Mouse (Mus musculus) MEL (cell line): ENCODE measurements around the gene Ldah. TPM values are rescaled to one million over a fixed set of nuclear protein-coding genes. Genes with fewer than 3 reads are reported as not detected.

Experiments used
- DNase-seq: peaks from one replicate; pipeline ENCODE4 v3.0.0; 2011; ENCODE audit warnings: low read depth, low spot score
- H3K27ac ChIP-seq: 2 replicates; pipeline ENCODE4 v1.5.1; 2012; ENCODE audit warnings: low read depth, mild to moderate bottlenecking, control low read depth, low read length, moderate library complexity; ENCODE audit not compliant: control insufficient read depth
- H3K27me3 ChIP-seq, 2 experiments: fragments of 150-350 bp in 1 of 2; sonication (generic) in 1 of 2; 2 replicates each; pipeline ENCODE4 v1.6.1; 2012; ENCODE audit warnings: low read length in 2 of 2, mild to moderate bottlenecking in 2 of 2, improper control_type of control experiment in 1 of 2, moderate library complexity in 1 of 2; ENCODE audit not compliant: insufficient read depth in 2 of 2, control insufficient read depth in 1 of 2
- H3K36me3 ChIP-seq, 2 experiments: 2 replicates each; pipeline ENCODE4 v1.6.1; 2012 to 2014; ENCODE audit warnings: low read length in 2 of 2, improper control_type of control experiment in 1 of 2, inconsistent platforms in 1 of 2, mild to moderate bottlenecking in 1 of 2; ENCODE audit not compliant: insufficient read depth in 2 of 2, control insufficient read depth in 1 of 2
- H3K4me1 ChIP-seq, 2 experiments: fragments of 150-350 bp in 1 of 2; sonication (generic) in 1 of 2; 2 replicates each; pipeline ENCODE4 v1.6.1; 2012; ENCODE audit warnings: low read length in 2 of 2, improper control_type of control experiment in 1 of 2, mild to moderate bottlenecking in 1 of 2; ENCODE audit not compliant: insufficient read depth in 2 of 2, control insufficient read depth in 1 of 2
- H3K4me3 ChIP-seq, 2 experiments: fragments of 150-350 bp in 1 of 2; sonication (generic) in 1 of 2; 2 replicates each; pipeline ENCODE4 v1.5.1; 2012; ENCODE audit warnings: low read depth in 2 of 2, low read length in 2 of 2, mild to moderate bottlenecking in 2 of 2, moderate library complexity in 2 of 2, control low read depth in 1 of 2, improper control_type of control experiment in 1 of 2; ENCODE audit not compliant: control insufficient read depth in 1 of 2, insufficient read depth in 1 of 2
- H3K79me2 ChIP-seq: 2 replicates; pipeline ENCODE4 v1.6.1; 2012; ENCODE audit warnings: mild to moderate bottlenecking, low read length, moderate library complexity; ENCODE audit not compliant: control insufficient read depth, poor library complexity, insufficient read depth
- H3K9ac ChIP-seq: 2 replicates; pipeline ENCODE4 v1.6.1; 2012; ENCODE audit warnings: low read depth, mild to moderate bottlenecking, control low read depth, low read length, moderate library complexity; ENCODE audit not compliant: control insufficient read depth, poor library complexity, severe bottlenecking
- H3K9me3 ChIP-seq: fragments of 150-350 bp; sonication (generic); replicated peaks from 2 replicates; pipeline ENCODE4 v1.6.1; 2012; ENCODE audit warnings: mild to moderate bottlenecking, low read length, improper control_type of control experiment, moderate library complexity; ENCODE audit not compliant: insufficient read depth
- CHD1 ChIP-seq: IDR thresholded peaks from 2 replicates; pipeline ENCODE4 v1.6.1; 2012; ENCODE audit warnings: low read depth, mild to moderate bottlenecking, inconsistent platforms, low read length, improper control_type of control experiment
- CTCF ChIP-seq, 3 experiments: IDR thresholded peaks in 2 of 3; conservative IDR thresholded peaks in 1 of 3; 2 replicates each; pipeline ENCODE4 v1.5.1; 2011 to 2012; ENCODE audit warnings: low read length in 3 of 3, low read depth in 2 of 3, mild to moderate bottlenecking in 2 of 3, improper control_type of control experiment in 1 of 3, inconsistent platforms in 1 of 3, mixed read lengths in 1 of 3, moderate library complexity in 1 of 3; ENCODE audit not compliant: control insufficient read depth in 1 of 3, insufficient read depth in 1 of 3, poor library complexity in 1 of 3, severe bottlenecking in 1 of 3
- E2F4 ChIP-seq: IDR thresholded peaks from 2 replicates; pipeline ENCODE4 v1.6.1; 2011; ENCODE audit warnings: low read depth, low read length, improper control_type of control experiment, borderline replicate concordance
- EP300 ChIP-seq, 2 experiments: IDR thresholded peaks; 2 replicates each; pipeline ENCODE4 v1.6.1; 2011; ENCODE audit warnings: improper control_type of control experiment in 2 of 2, low read length in 2 of 2, low read depth in 1 of 2, mild to moderate bottlenecking in 1 of 2
- GABPA ChIP-seq: IDR thresholded peaks from 2 replicates; pipeline ENCODE4 v1.6.1; 2012; ENCODE audit warnings: low read depth, mild to moderate bottlenecking, inconsistent platforms, low read length, improper control_type of control experiment, moderate library complexity
- HCFC1 ChIP-seq: IDR thresholded peaks from 2 replicates; pipeline ENCODE4 v1.6.1; 2012; ENCODE audit warnings: low read depth, mild to moderate bottlenecking, inconsistent platforms, low read length, improper control_type of control experiment, moderate library complexity
- MAX ChIP-seq: IDR thresholded peaks from 2 replicates; pipeline ENCODE4 v1.6.1; 2011; ENCODE audit warnings: low read length, improper control_type of control experiment
- POLR2AphosphoS2 ChIP-seq: IDR thresholded peaks from 2 replicates; pipeline ENCODE4 v1.6.1; 2011; ENCODE audit warnings: low read length, improper control_type of control experiment
- RAD21 ChIP-seq: IDR thresholded peaks from 2 replicates; pipeline ENCODE4 v1.6.1; 2011; ENCODE audit warnings: mild to moderate bottlenecking, low read depth, low read length, improper control_type of control experiment
- RCOR1 ChIP-seq: IDR thresholded peaks from 2 replicates; pipeline ENCODE4 v1.6.1; 2012; ENCODE audit warnings: low read depth, mild to moderate bottlenecking, inconsistent platforms, low read length, improper control_type of control experiment
- SIN3A ChIP-seq: IDR thresholded peaks from 2 replicates; pipeline ENCODE4 v1.6.1; 2012; ENCODE audit warnings: low read length, improper control_type of control experiment, inconsistent platforms
- SMC3 ChIP-seq: IDR thresholded peaks from 2 replicates; pipeline ENCODE4 v1.6.1; 2011; ENCODE audit warnings: low read depth, low read length, improper control_type of control experiment
- TBP ChIP-seq: IDR thresholded peaks from 2 replicates; pipeline ENCODE4 v1.8.0; 2011; ENCODE audit warnings: low read depth, low read length, improper control_type of control experiment
- TCF12 ChIP-seq: IDR thresholded peaks from 2 replicates; pipeline ENCODE4 v1.6.1; 2014; ENCODE audit warnings: low read depth, mild to moderate bottlenecking, inconsistent platforms, low read length, improper control_type of control experiment, moderate library complexity
- UBTF ChIP-seq: IDR thresholded peaks from 2 replicates; pipeline ENCODE4 v1.6.1; 2012; ENCODE audit warnings: low read depth, mild to moderate bottlenecking, inconsistent platforms, low read length, improper control_type of control experiment, moderate library complexity, borderline replicate concordance; ENCODE audit not compliant: insufficient read depth
- ZC3H11A ChIP-seq: IDR thresholded peaks from 2 replicates; pipeline ENCODE4 v1.6.1; 2012; ENCODE audit warnings: low read depth, mild to moderate bottlenecking, inconsistent platforms, low read length, improper control_type of control experiment
- ZKSCAN1 ChIP-seq: IDR thresholded peaks from 2 replicates; pipeline ENCODE4 v1.6.1; 2012; ENCODE audit warnings: low read depth, mild to moderate bottlenecking, inconsistent platforms, low read length, improper control_type of control experiment, moderate library complexity
- ZMIZ1 ChIP-seq: IDR thresholded peaks from 2 replicates; pipeline ENCODE4 v1.6.1; 2012; ENCODE audit warnings: low read depth, mild to moderate bottlenecking, inconsistent platforms, low read length, improper control_type of control experiment, moderate library complexity
- polyA plus RNA-seq, 2 experiments: library from polyadenylated mRNA; stranded (reverse) in 1 of 2; unstranded in 1 of 2; fragments of >175 nt in 1 of 2; fragments of >200 nt in 1 of 2; gene quantifications; 2 replicates each; pipeline versions ENCODE4 v1.2.1 to v1.2.4; 2012; ENCODE audit warnings: low replicate concordance in 2 of 2, low read depth in 1 of 2; ENCODE audit not compliant: insufficient read length in 2 of 2, insufficient read depth in 1 of 2, missing spikeins in 1 of 2
- total RNA-seq: library from RNA; depleted of rRNA; stranded (reverse); fragments of 300-350 nt; gene quantifications from 2 replicates; pipeline ENCODE4 v1.2.3, GENCODE M21; 2012

The Ldah gene
- total and polyA plus RNA-seq, 3 experiments, result 28.6 to 132 (median 44.2) TPM

- Histone ChIP-seq H3K9ac (no peak overlapping the region), H3K36me3 (no peaks in the 10 kb centered on the region), H3K27ac (no peak overlapping the region), H3K4me3 (no peak overlapping the region), H3K4me1 (0 out of 4 replicates have a peak, but pooled peaks cover 0 to 2% of the 10 kb centered on the region in 2 experiments), H3K9me3 (no peaks in the 10 kb centered on the region), H3K27me3 (no peaks in the 10 kb centered on the region; a peak in 1 of 4 replicates), H3K79me2 (no peaks in the 10 kb centered on the region)
- no peak for TF ChIP-seq RCOR1
- peak; percentile 95 for TF ChIP-seq RAD21
- TF ChIP-seq GABPA, result no peak
- TF ChIP-seq CTCF (IDR thresholded peaks at IDR 0.05 in 2 of 3, conservative IDR thresholded peaks at IDR 0.05 in 1 of 3; ENCODE audit: control insufficient read depth in 1 of 3, insufficient read depth in 1 of 3, low read depth in 2 of 3, low read length in 3 of 3, poor library complexity in 1 of 3, severe bottlenecking in 1 of 3), result peak; percentile 86 to 95 (median 87)
- peak; percentile 89 for TF ChIP-seq SMC3
- peak; percentile 87 for TF ChIP-seq ZC3H11A
- TF ChIP-seq ZKSCAN1, result no peak
- no peak for TF ChIP-seq CHD1
- peak; percentile 78 for DNase-seq
Observed at GRCm38 (mm10) chr12:8306432-8306831, 98.5 kb downstream of the Ldah start.

- H3K79me2 ChIP-seq, result no peaks in the 10 kb centered on the region
- DNase-seq, result peak; percentile 61
- H3K36me3 ChIP-seq, result no peaks in the 10 kb centered on the region
- 0 out of 4 replicates have a peak, but pooled peaks cover 0 to 2% of the 10 kb centered on the region in 2 experiments for H3K4me1 ChIP-seq
- no peaks in the 10 kb centered on the region for H3K9me3 ChIP-seq
- no peak overlapping the region for H3K4me3 ChIP-seq
- H3K27ac ChIP-seq, result no peak overlapping the region
- H3K27me3 ChIP-seq, result no peaks in the 10 kb centered on the region; a peak in 1 of 4 replicates
- TF ChIP-seq TBP, result no peak
- TF ChIP-seq SIN3A, result peak; percentile 29; the same call in 1 of the 2 replicates
- H3K9ac ChIP-seq, result no peak overlapping the region
Observed at GRCm38 (mm10) chr12:8306910-8307309, 99.0 kb downstream of the Ldah start.

GRCm38 (mm10) chr12:8310992-8311391, 103.1 kb downstream of the Ldah start:
- no peaks in the 10 kb centered on the region for H3K9me3 ChIP-seq
- H3K4me1 ChIP-seq, result peaks cover 0 to 20% of the 10 kb centered on the region in 2 experiments; a peak in 2 of 4 replicates
- peaks cover 2% of the 10 kb centered on the region for H3K79me2 ChIP-seq
- no peak for DNase-seq
- TF ChIP-seq POLR2AphosphoS2 (no peak), SMC3 (no peak), ZMIZ1 (no peak), MAX (no peak), E2F4 (no peak), HCFC1 (no peak), UBTF (no peak), EP300 (IDR thresholded peaks at IDR 0.05; ENCODE audit: low read depth in 1 of 2, low read length in 2 of 2) (no peak), CHD1 (no peak), TCF12 (no peak)
- TF ChIP-seq, all 39 proteins: peak for 0
- H3K4me3 ChIP-seq, result no peak overlapping the region
- no peak overlapping the region for H3K9ac ChIP-seq
- H3K27me3 ChIP-seq, result no peaks in the 10 kb centered on the region; a peak in 1 of 4 replicates
- H3K27ac ChIP-seq, result no peak overlapping the region
- peaks cover 0 to 3% of the 10 kb centered on the region in 2 experiments; a peak in 1 of 4 replicates for H3K36me3 ChIP-seq
